Mouse (Mus musculus): Measurements from ENCODE around the gene Sephs1. TPM values are rescaled to one million over a fixed set of nuclear protein-coding genes. Genes with fewer than 3 reads are reported as not detected.

Sephs1 gene
- total RNA-seq, 2 experiments from 2014 or later = 18.5 to 20.2 TPM

Other genes with a start within 250 kb of the Sephs1 start
- gene Prpf18, start 229.5 kb upstream of the Sephs1 start, total RNA-seq (2021) = 10 to 100 TPM; 50.4 to 52.7 TPM
- gene Bend7, start 163.7 kb upstream of the Sephs1 start, total RNA-seq (2021) = 1 to 10 TPM; 1.6 to 1.9 TPM
- 10 to 100 TPM; 89.4 to 92.4 TPM for gene Phyh, start 37.5 kb downstream of the Sephs1 start, total RNA-seq (2021)
- 1 to 10 TPM; 2.5 to 2.7 TPM for gene Ucma, start 94.6 kb downstream of the Sephs1 start, total RNA-seq (2021)
- under 1 TPM; 0.35 to 0.91 TPM for gene Mcm10, start 131.2 kb downstream of the Sephs1 start, total RNA-seq (2021)
- gene Optn, start 182.5 kb downstream of the Sephs1 start, total RNA-seq (2021) = 10 to 100 TPM; 15.5 to 16.6 TPM

Measured in layer of hippocampus, adult 18-20 months (tissue).